Mouse (Mus musculus) adrenal gland, postnatal 14 days (tissue): Measurements from ENCODE around the gene Snrnp25. TPM values are rescaled to one million over a fixed set of nuclear protein-coding genes. Genes with fewer than 3 reads are reported as not detected.

ENCODE experiments used
- DNase-seq: peaks from one replicate; pipeline ENCODE4 v3.0.0; 2021; ENCODE audit warnings: mixed read lengths
- long read RNA-seq, 2 experiments: library from polyadenylated mRNA; stranded (forward); transcript quantifications; one replicate each; pipeline ENCODE4 v2.0.0; 2021
- total RNA-seq: library from RNA; stranded (reverse); gene quantifications from 2 replicates; pipeline ENCODE4 v1.2.3, GENCODE M21; 2021

The Snrnp25 gene
- total RNA-seq = 19.7 and 20.8 TPM in 2 replicates
- long read RNA-seq, experiment 1, transcript Snrnp25-201 (5 exons, 821 nt) = major isoform, 16 of 19 reads
- long read RNA-seq, experiment 1, partial matches to known transcripts = 1 of 19 reads
- long read RNA-seq, experiment 1, other reads (novel, unspliced or antisense) = 2 of 19 reads
- long read RNA-seq, experiment 2, transcript Snrnp25-201 (5 exons, 821 nt) = major isoform, 20 of 22 reads
- long read RNA-seq, experiment 2, partial matches to known transcripts = 1 of 22 reads
- long read RNA-seq, experiment 2, other reads (novel, unspliced or antisense) = 1 of 22 reads

- DNase-seq = peak; percentile 98
These were observed at the start of gene Snrnp25 for GRCm38 (mm10) chr11:32205058-32205873. Snrnp25 (plus strand) TSS chr11:32205415.

- no peak for DNase-seq
These were observed 48.2 kb upstream of the Snrnp25 start for GRCm38 (mm10) chr11:32156854-32157630.

- DNase-seq = no peak
These were observed 47.2 kb upstream of the Snrnp25 start for GRCm38 (mm10) chr11:32157791-32158594.

- DNase-seq = no peak
These were observed 46.0 kb upstream of the Snrnp25 start for GRCm38 (mm10) chr11:32159176-32159575.

- DNase-seq = no peak
These were observed 44.9 kb upstream of the Snrnp25 start for GRCm38 (mm10) chr11:32160341-32160740.

- DNase-seq = no peak
These were observed 43.7 kb upstream of the Snrnp25 start for GRCm38 (mm10) chr11:32161500-32161899.

- DNase-seq = peak; percentile 84
These were observed 43.1 kb upstream of the Snrnp25 start for GRCm38 (mm10) chr11:32161922-32162804.

- DNase-seq = no peak
These were observed 38.5 kb upstream of the Snrnp25 start for GRCm38 (mm10) chr11:32166683-32167082.

GRCm38 (mm10) chr11:32178506-32178905 is 26.7 kb upstream of the Snrnp25 start:
- DNase-seq = no peak

GRCm38 (mm10) chr11:32181246-32181645 is 24.0 kb upstream of the Snrnp25 start:
- DNase-seq = no peak

- peak; percentile 85 for DNase-seq
These were observed 23.0 kb upstream of the Snrnp25 start for GRCm38 (mm10) chr11:32181973-32182868.

GRCm38 (mm10) chr11:32184469-32184868 is 20.7 kb upstream of the Snrnp25 start:
- DNase-seq = no peak

GRCm38 (mm10) chr11:32186031-32186430 is 19.2 kb upstream of the Snrnp25 start:
- DNase-seq = no peak

- DNase-seq = no peak
These were observed 18.0 kb upstream of the Snrnp25 start for GRCm38 (mm10) chr11:32187256-32187655.

- no peak for DNase-seq
These were observed 16.3 kb upstream of the Snrnp25 start for GRCm38 (mm10) chr11:32188881-32189280.

GRCm38 (mm10) chr11:32189434-32189833 is 15.8 kb upstream of the Snrnp25 start:
- no peak for DNase-seq

GRCm38 (mm10) chr11:32190119-32190518 is 15.1 kb upstream of the Snrnp25 start:
- no peak for DNase-seq

- DNase-seq = no peak
These were observed 14.6 kb upstream of the Snrnp25 start for GRCm38 (mm10) chr11:32190603-32191110.

- DNase-seq = no peak
These were observed 12.1 kb upstream of the Snrnp25 start for GRCm38 (mm10) chr11:32193156-32193555.
